Mouse (Mus musculus) large intestine, adult 2 months (tissue): ENCODE measurements around the gene Kcnk4. TPM values are rescaled to one million over a fixed set of nuclear protein-coding genes. Genes with fewer than 3 reads are reported as not detected.
"Not testable (repeated sequence)": the region's sequence is repeated elsewhere in the genome, so short reads cannot be mapped to it uniquely, and the experiment has no call there.

Experiments
- DNase-seq: peaks from one replicate; pipeline ENCODE4 v3.0.0-alpha.2; 2012; ENCODE audit warnings: low read depth, low spot score
- WGBS: fragments of 180-500 bp; shearing (Covaris S2); methylation state at CpG from one replicate; pipeline ENCODE4 v1.1.7; 2018; 5-methylcytosine and 5-hydroxymethylcytosine counted together
- polyA plus RNA-seq: library from polyadenylated mRNA; depleted of rRNA; stranded (reverse); fragments of >200 nt; gene quantifications from 2 replicates; pipeline ENCODE4 v1.2.3, GENCODE M21; 2012; rRNA removed

Gene Kcnk4
- polyA plus RNA-seq, 1 experiment = not detected

DNA sequence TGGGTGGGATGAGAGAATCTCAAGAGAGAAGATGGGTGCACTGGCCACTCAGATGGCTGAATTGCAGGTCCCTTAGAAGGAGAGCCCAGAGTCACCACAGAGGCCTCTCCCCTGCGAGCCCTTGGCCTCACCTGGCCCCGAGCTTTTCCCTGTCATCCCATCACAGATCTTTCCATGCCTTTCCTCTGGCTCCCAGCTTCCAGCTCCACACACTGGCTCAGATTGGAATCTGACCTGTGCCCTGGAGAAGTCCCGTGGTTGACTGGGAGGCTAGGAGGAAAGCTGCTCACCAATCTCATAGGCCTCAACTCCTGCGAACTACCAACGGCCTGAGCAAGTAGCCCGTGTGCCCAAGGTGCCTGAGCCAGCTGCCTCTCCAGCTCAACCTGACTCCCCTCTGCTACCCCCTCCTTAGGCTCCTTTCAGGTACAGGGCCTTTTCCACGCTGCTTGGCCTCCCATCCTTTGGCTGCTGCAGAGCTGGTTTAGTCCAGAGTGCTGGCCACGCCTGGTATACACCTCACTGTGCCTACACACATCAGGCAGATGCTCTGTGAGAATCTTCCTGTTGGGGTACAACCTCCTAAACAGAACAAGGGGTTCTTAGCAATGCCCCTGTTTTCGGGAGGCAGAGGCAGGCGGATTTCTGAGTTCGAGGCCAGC lies 28.7 kb downstream of the Kcnk4 start:
- no peak for DNase-seq
- WGBS = 89% methylated on average over 11 of the region's 11 CpGs

DNA sequence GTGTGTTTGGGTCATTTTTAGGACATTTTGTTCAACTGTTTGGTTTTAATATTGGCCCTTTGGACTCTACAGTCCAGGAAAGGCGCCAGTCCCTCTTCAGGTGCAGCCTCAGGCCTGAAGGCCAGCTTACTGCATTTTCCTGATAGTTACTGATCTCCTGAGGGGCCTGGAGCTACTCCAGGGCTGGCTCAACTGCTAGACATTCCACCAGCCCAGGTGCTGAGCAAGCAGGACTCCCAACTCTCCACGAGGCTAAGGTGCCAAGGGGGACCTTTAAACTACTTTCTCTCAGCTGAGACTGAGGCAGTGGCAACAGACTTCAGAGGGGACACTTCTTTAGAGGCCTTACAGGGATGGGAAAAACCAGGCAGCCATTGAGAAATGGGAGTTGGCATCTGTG lies 29.5 kb downstream of the Kcnk4 start:
- WGBS = 72% methylated on average over 2 of the region's 2 CpGs
- DNase-seq = no peak

DNA sequence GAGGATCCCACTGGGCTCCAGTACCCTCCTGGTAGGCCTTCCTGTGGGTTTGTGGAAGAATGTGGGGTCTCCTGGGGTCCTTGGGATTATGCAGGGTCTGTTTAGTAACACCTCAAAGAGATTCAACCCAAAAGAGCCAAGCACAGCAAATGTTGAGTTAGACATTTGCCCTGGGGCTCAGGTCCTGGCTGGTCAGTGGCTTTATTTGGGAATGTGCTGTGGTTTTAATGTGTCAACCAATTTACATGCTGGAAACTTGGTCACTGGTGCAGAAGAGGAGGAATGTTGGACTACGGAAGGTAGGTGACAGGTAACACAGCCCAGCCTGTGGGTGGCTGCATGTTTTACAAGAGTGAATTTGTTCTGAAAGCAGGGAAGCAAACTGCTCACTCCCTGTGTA lies 31.3 kb downstream of the Kcnk4 start:
- WGBS = 79% methylated on average over 1 of the region's 1 CpGs

DNA sequence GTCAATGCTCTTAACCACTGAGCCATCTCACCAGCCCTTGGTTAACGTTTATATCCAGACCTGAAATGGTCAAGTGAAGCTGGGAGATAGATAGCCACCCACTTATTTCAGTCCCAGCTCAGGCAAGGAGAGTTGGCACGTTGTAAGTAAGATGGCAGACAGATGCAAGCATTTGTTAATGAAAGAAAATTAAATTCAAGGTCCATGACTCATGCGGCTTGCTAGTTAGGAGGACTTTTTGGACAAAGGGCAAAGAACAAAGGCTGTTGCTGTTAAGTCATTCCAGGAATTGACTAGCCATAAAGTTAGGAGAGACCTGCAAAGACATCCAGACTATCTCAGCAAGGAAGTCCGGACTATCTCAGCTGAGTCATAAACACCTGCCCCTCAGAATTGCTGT lies 34.7 kb downstream of the Kcnk4 start:
- WGBS = 41% methylated on average over 4 of the region's 4 CpGs

More for the DNA sequence above, 31.3 kb downstream of the Kcnk4 start:
- no peak for DNase-seq

DNA sequence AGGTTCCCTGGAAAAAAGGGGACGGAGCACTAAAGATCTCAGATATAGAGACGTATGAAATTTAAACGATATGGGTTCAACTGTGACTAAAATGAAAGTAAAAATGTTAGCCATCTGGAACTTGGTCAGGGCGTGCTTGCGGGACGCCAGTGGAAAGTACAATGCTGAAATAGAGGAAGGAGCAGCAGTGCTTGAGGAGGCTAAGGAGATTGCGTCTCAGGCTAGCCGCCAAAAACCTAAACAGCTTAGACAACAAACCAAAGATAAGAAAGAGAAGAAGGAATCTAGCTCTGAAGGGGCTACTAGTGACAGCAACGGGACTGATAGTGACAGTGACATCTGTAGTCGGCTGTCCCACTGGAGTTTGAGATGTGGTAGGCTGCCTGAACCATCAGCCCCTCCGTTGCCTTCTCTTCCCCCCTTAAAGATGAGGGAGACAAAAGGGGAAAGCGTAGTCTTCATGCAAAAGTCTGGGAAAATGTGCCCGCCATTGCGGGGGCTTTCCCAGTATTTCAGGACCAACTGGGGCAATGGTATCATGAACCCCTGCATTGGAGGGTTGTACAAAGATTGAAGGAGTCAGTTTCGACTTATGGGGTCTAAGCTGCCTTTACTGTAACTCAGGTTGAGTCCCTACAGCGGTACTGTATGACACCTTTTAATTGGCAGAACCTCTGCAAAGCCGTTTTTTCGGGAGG lies 38.6 kb downstream of the Kcnk4 start:
- 65% methylated on average over 18 of the region's 18 CpGs for WGBS
- DNase-seq = not testable (repeated sequence)

More for the DNA sequence above, 34.7 kb downstream of the Kcnk4 start:
- DNase-seq = no peak

DNA sequence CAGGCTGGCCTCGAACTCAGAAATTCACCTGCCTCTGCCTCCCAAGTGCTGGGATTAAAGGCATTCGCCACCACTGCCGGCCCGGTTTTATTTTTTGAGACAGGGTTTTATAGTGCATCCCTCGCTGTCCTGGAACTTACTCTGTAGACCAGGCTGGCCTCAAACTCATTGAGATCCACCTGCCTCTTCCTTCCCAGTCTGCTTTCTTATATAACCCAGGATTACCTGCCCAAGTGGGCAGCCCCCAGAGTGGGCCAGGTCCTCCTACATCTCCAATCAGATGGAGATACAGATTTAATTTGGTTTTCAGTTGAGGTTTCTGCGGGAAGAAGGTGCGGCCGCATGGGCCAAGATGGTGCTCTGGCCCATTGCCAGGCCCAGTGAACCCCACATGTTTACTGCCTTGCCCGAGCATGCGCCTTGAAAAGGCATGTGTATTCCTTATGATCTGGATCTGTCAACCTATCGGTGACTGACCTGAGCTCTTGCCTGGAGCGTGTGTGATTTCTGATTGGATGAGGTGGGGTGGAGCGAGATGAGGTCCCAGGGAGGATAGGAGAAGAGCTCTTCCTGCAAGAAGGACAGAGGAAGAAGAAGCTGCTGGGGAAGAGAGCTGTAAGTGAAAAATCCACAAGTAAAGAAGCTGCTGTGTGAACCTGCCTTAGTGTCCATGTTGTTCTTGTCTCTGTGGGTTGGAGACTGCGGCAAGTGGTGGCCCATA lies 40.4 kb downstream of the Kcnk4 start:
- WGBS = 87% methylated on average over 14 of the region's 14 CpGs
- no peak for DNase-seq

DNA sequence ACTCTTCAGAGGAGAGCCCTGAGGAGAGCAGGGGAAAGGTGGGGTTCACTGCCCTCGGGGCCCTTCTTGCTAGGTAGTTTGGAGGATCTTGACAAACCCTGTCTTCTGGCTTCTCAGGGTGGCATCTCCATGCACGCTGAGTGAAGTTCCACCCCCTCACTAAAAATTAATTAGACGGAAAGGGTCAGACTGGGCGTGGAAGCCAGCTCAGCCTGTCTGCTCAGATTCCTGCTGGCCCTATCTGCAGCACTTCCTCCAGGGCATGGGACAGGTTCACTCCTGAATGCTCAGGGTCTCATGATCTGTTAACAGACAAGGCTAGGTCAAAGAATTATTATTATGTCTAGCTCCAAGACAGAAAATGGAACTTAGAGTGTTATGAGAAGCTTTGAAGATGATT lies 41.8 kb downstream of the Kcnk4 start:
- WGBS = 24% methylated on average over 4 of the region's 4 CpGs
- no peak for DNase-seq

DNA sequence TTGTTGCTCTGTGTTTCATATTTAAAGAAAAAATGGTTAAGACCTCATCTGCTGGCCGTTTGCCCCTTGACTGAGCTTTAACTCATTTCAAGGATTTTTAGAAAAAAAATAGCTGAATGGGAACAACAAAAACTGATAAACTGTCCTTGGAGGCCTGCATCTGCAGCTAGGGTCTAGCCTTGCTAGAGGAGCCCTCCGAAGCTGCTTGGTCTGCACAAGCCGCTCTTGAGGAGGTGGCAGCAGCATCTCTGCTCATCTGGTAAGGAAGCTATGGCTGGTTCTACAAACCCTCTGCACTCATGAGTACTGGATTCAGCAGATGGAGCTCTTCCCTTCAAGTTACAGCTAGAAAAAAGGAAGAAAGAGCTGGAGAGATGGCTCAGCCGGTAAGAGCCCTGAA lies 56.4 kb downstream of the Kcnk4 start:
- 79% methylated on average over 4 of the region's 4 CpGs for WGBS

DNA sequence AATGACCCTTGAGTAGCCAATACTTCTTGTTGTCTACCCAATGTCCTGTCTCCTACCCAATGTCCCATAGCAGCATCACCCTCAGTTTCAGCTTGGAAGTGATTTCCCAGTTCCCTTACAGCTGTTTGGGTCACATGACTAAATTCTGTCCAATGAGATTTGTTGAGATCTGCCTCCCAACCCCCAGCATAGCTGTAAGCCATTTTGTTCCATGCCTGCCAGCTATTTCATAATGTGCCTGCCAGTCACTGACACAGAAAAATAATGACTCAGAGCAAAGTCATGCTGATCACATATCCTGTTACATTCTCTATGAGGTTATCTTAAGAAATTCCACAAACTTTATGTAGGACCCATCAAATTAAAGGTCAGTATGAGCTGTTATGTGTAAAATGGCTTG lies 57.5 kb downstream of the Kcnk4 start:
- no peak for DNase-seq

More for the DNA sequence above, 56.4 kb downstream of the Kcnk4 start:
- no peak for DNase-seq

DNA sequence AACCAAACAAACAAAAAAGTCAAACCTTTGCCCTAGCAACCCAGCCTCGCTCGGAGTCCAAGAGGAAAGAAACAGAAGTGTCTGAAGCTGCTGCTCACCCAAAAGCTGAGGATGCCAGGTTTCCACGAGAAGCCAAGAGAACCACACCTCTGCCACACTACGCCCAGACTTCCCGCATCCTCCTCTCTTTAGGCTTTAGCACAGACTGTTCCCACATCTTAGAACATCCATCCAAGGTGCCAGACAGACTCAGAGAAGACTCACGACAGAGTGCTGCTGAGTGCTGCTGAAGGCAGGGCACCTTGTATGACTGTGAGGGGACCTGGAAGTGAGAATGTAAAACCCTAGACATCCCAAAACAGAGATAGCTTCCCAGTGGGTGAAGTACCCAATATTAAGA lies 58.5 kb downstream of the Kcnk4 start:
- WGBS = 73% methylated on average over 6 of the region's 6 CpGs

DNA sequence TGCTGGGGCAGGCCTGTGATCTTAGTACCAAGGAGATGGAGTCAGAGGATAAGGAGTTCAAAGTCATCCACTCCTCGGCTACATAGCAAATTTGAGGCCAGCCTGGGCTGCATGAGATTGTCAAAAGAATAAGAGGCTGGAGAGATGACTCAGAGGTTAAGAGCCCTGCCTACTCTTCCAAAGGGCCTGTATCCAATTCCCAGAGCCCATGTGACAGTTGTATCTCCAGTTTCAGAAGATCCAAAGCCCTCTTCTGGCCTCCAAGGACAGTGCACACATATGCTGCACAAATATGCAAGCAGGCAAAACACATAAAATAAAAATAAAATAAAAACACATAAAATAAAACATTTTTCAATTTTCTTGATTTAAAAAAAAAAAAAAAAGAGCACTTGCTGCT lies 60.1 kb downstream of the Kcnk4 start:
- no peak for DNase-seq
- 85% methylated on average over 1 of the region's 1 CpGs for WGBS

More for the DNA sequence above, 58.5 kb downstream of the Kcnk4 start:
- DNase-seq = no peak

Other genes with a start within 250 kb of the Kcnk4 start
- 25.1 and 30.9 TPM in 2 replicates for gene Rps6ka4, start 93.9 kb downstream of the Kcnk4 start, polyA plus RNA-seq
- 6.7 and 11.6 TPM in 2 replicates for gene Ccdc88b, start 76.3 kb downstream of the Kcnk4 start, polyA plus RNA-seq
- gene Trmt112, start 24.8 kb downstream of the Kcnk4 start, polyA plus RNA-seq = 79.9 and 88.6 TPM in 2 replicates
- 177 and 243 TPM in 2 replicates for gene Prdx5, start 24.4 kb downstream of the Kcnk4 start, polyA plus RNA-seq
- 175 and 234 TPM in 2 replicates for gene Esrra, start 12.7 kb downstream of the Kcnk4 start, polyA plus RNA-seq
- gene Catsperz, start 9.1 kb downstream of the Kcnk4 start, polyA plus RNA-seq = 0.19 TPM in 1 of 2 replicates, not detected in the other
- gene Bad, start 7.3 kb upstream of the Kcnk4 start, polyA plus RNA-seq = 78.2 and 105 TPM in 2 replicates
- 63.3 and 70.7 TPM in 2 replicates for gene Gpr137, start 8.0 kb upstream of the Kcnk4 start, polyA plus RNA-seq
- 98.4 and 98.9 TPM in 2 replicates for gene Ppp1r14b, start 40.5 kb upstream of the Kcnk4 start, polyA plus RNA-seq
- 383 and 614 TPM in 2 replicates for gene Plcb3, start 42.0 kb upstream of the Kcnk4 start, polyA plus RNA-seq
- gene Fkbp2, start 46.0 kb upstream of the Kcnk4 start, polyA plus RNA-seq = 63.9 and 76.9 TPM in 2 replicates
- 17.2 and 17.5 TPM in 2 replicates for gene Vegfb, start 53.1 kb upstream of the Kcnk4 start, polyA plus RNA-seq
- 44.6 and 46.9 TPM in 2 replicates for gene Dnajc4, start 58.1 kb upstream of the Kcnk4 start, polyA plus RNA-seq
- 59.3 and 68.1 TPM in 2 replicates for gene Nudt22, start 61.6 kb upstream of the Kcnk4 start, polyA plus RNA-seq
- gene Trpt1, start 61.6 kb upstream of the Kcnk4 start, polyA plus RNA-seq = 10.0 and 11.4 TPM in 2 replicates
- gene Fermt3, start 85.0 kb upstream of the Kcnk4 start, polyA plus RNA-seq = 17.3 and 20.1 TPM in 2 replicates
- 43.9 and 51.2 TPM in 2 replicates for gene Stip1, start 105.5 kb upstream of the Kcnk4 start, polyA plus RNA-seq
- gene Macrod1, start 122.3 kb upstream of the Kcnk4 start, polyA plus RNA-seq = 19.2 and 22.4 TPM in 2 replicates
- 0.14 TPM in 2 replicates for gene Flrt1, start 171.2 kb upstream of the Kcnk4 start, polyA plus RNA-seq